Mouse (Mus musculus): ENCODE data around the gene Edc3. TPM values are rescaled to one million over a fixed set of nuclear protein-coding genes. Genes with fewer than 3 reads are reported as not detected.

The Edc3 gene
- total and polyA plus RNA-seq, 2 experiments, result 5.7 to 6.6 TPM

- H3K79me2 ChIP-seq (ENCODE audit: control insufficient read depth, insufficient read depth, low read length), result peaks cover 19% of the 10 kb centered on the region; the same call in 1 of the 2 replicates
- peak overlapping the region; percentile 12 for H3K9ac ChIP-seq (ENCODE audit: low read depth, low read length)
- peaks cover 23% of the 10 kb centered on the region for H3K36me3 ChIP-seq (ENCODE audit: control insufficient read depth, insufficient read depth, low read length)
- peak; percentile 55; the same call in 1 of the 2 replicates for TF ChIP-seq CTCF (IDR thresholded peaks at IDR 0.05; ENCODE audit: low read depth, low read length)
- no peak for TF ChIP-seq POLR2A (IDR thresholded peaks at IDR 0.05; ENCODE audit: extremely low read depth, insufficient read depth, low read length)
- peak; percentile 79 for DNase-seq (ENCODE audit: extremely low read depth, low read depth, low spot score)
- 13% methylated on average over 6 of the region's 6 CpGs for WGBS
- no peak overlapping the region for H3K4me3 ChIP-seq (ENCODE audit: insufficient read depth, low read depth, low read length)
- no peaks in the 10 kb centered on the region for H3K27me3 ChIP-seq (ENCODE audit: control insufficient read depth, insufficient read depth, low read length)
- H3K4me1 ChIP-seq (ENCODE audit: control insufficient read depth, insufficient read depth, low read length), result peaks cover 30% of the 10 kb centered on the region
- peak overlapping the region; percentile 70 for H3K27ac ChIP-seq (replicated peaks; ENCODE audit: insufficient read depth, low read depth, low read length)
Observed at GRCm38 (mm10) chr9:57762563-57762991, 54.2 kb downstream of the Edc3 start.

GRCm38 (mm10) chr9:57764147-57764973 lies 56.0 kb downstream of the Edc3 start:
- peak; percentile 88 for DNase-seq (ENCODE audit: extremely low read depth, low read depth, low spot score)
- H3K4me1 ChIP-seq (ENCODE audit: control insufficient read depth, insufficient read depth, low read length), result peaks cover 22% of the 10 kb centered on the region
- peak overlapping the region; percentile 99 for H3K9ac ChIP-seq (ENCODE audit: low read depth, low read length)

GRCm38 (mm10) chr9:57764974-57765363 lies 56.6 kb downstream of the Edc3 start:
- Histone ChIP-seq H3K4me1 (ENCODE audit: control insufficient read depth, insufficient read depth, low read length) (peaks cover 20% of the 10 kb centered on the region), H3K27me3 (ENCODE audit: control insufficient read depth, insufficient read depth, low read length) (no peaks in the 10 kb centered on the region), H3K4me3 (ENCODE audit: insufficient read depth, low read depth, low read length) (peak overlapping the region; percentile 98), H3K9ac (ENCODE audit: low read depth, low read length) (peak overlapping the region; percentile 99), H3K27ac (replicated peaks; ENCODE audit: insufficient read depth, low read depth, low read length) (peak overlapping the region; percentile 99), H3K36me3 (ENCODE audit: control insufficient read depth, insufficient read depth, low read length) (peaks cover 11% of the 10 kb centered on the region), H3K79me2 (ENCODE audit: control insufficient read depth, insufficient read depth, low read length) (peaks cover 12% of the 10 kb centered on the region; the same call in 1 of the 2 replicates)
- DNase-seq (ENCODE audit: extremely low read depth, low read depth, low spot score), result peak; percentile 78
- peak; percentile 75 for TF ChIP-seq POLR2A (IDR thresholded peaks at IDR 0.05; ENCODE audit: extremely low read depth, insufficient read depth, low read length)
- no peak for TF ChIP-seq CTCF (IDR thresholded peaks at IDR 0.05; ENCODE audit: low read depth, low read length)
- WGBS, result 0% methylated on average over 45 of the region's 45 CpGs

More at GRCm38 (mm10) chr9:57764147-57764973, 56.0 kb downstream of the Edc3 start:
- H3K4me3 ChIP-seq (ENCODE audit: insufficient read depth, low read depth, low read length), result peak overlapping the region; percentile 98
- under 1% methylated on average over 57 of the region's 57 CpGs for WGBS
- no peak for TF ChIP-seq CTCF (IDR thresholded peaks at IDR 0.05; ENCODE audit: low read depth, low read length)
- TF ChIP-seq POLR2A (IDR thresholded peaks at IDR 0.05; ENCODE audit: extremely low read depth, insufficient read depth, low read length), result peak; percentile 23; the same call in 1 of the 2 replicates
- H3K36me3 ChIP-seq (ENCODE audit: control insufficient read depth, insufficient read depth, low read length), result peaks cover 13% of the 10 kb centered on the region
- peak overlapping the region; percentile 99 for H3K27ac ChIP-seq (replicated peaks; ENCODE audit: insufficient read depth, low read depth, low read length)
- peaks cover 12% of the 10 kb centered on the region; the same call in 1 of the 2 replicates for H3K79me2 ChIP-seq (ENCODE audit: control insufficient read depth, insufficient read depth, low read length)
- no peaks in the 10 kb centered on the region for H3K27me3 ChIP-seq (ENCODE audit: control insufficient read depth, insufficient read depth, low read length)

- TF ChIP-seq POLR2A (IDR thresholded peaks at IDR 0.05; ENCODE audit: extremely low read depth, insufficient read depth, low read length) (0 out of 2 replicates have a peak, but pooled peaks have one; percentile 26), CTCF (IDR thresholded peaks at IDR 0.05; ENCODE audit: low read depth, low read length) (no peak)
- 2% methylated on average over 93 of the region's 93 CpGs for WGBS
- Histone ChIP-seq H3K79me2 (ENCODE audit: control insufficient read depth, insufficient read depth, low read length) (peaks cover 8% of the 10 kb centered on the region; the same call in 1 of the 2 replicates), H3K27me3 (ENCODE audit: control insufficient read depth, insufficient read depth, low read length) (no peaks in the 10 kb centered on the region), H3K4me3 (ENCODE audit: insufficient read depth, low read depth, low read length) (peak within 1 kb of the TSS; percentile 98), H3K9ac (ENCODE audit: low read depth, low read length) (peak within 1 kb of the TSS; percentile 99), H3K36me3 (ENCODE audit: control insufficient read depth, insufficient read depth, low read length) (peaks cover 5% of the 10 kb centered on the region; the same call in 1 of the 2 replicates), H3K4me1 (ENCODE audit: control insufficient read depth, insufficient read depth, low read length) (peaks cover 20% of the 10 kb centered on the region), H3K27ac (replicated peaks; ENCODE audit: insufficient read depth, low read depth, low read length) (peak within 1 kb of the TSS; percentile 99)
- peak; percentile 55 for DNase-seq (ENCODE audit: extremely low read depth, low read depth, low spot score)
Observed at GRCm38 (mm10) chr9:57765364-57766351, 57.3 kb downstream of the Edc3 start, which contains the start of gene Clk3. Gene Clk3, minus strand, starts transcription at chr9:57765860.

GRCm38 (mm10) chr9:57766431-57766830 lies 58.1 kb downstream of the Edc3 start:
- TF ChIP-seq CTCF (IDR thresholded peaks at IDR 0.05; ENCODE audit: low read depth, low read length), result no peak
- no peak for TF ChIP-seq POLR2A (IDR thresholded peaks at IDR 0.05; ENCODE audit: extremely low read depth, insufficient read depth, low read length)
- 84% methylated on average over 6 of the region's 6 CpGs for WGBS
- Histone ChIP-seq H3K27me3 (ENCODE audit: control insufficient read depth, insufficient read depth, low read length) (no peaks in the 10 kb centered on the region), H3K4me3 (ENCODE audit: insufficient read depth, low read depth, low read length) (no peak overlapping the region), H3K9ac (ENCODE audit: low read depth, low read length) (no peak overlapping the region), H3K27ac (replicated peaks; ENCODE audit: insufficient read depth, low read depth, low read length) (no peak overlapping the region), H3K4me1 (ENCODE audit: control insufficient read depth, insufficient read depth, low read length) (peaks cover 20% of the 10 kb centered on the region), H3K36me3 (ENCODE audit: control insufficient read depth, insufficient read depth, low read length) (no peaks in the 10 kb centered on the region), H3K79me2 (ENCODE audit: control insufficient read depth, insufficient read depth, low read length) (peaks cover 7% of the 10 kb centered on the region; the same call in 1 of the 2 replicates)
- no peak for DNase-seq (ENCODE audit: extremely low read depth, low read depth, low spot score)

All from liver, adult 2 months (tissue).